Mouse (Mus musculus) B cell, adult (primary cell): ENCODE data around the gene AW146154. TPM values are rescaled to one million over a fixed set of nuclear protein-coding genes. Genes with fewer than 3 reads are reported as not detected.

Experiments used
- total RNA-seq: library from RNA; stranded (reverse); gene quantifications from 4 replicates; pipeline ENCODE4 v1.2.4, GENCODE M21; 2023; ENCODE audit not compliant: inconsistent age

The AW146154 gene
- 7.0 to 11.1 TPM (median 8.5 TPM) in 4 replicates for total RNA-seq

DNA sequence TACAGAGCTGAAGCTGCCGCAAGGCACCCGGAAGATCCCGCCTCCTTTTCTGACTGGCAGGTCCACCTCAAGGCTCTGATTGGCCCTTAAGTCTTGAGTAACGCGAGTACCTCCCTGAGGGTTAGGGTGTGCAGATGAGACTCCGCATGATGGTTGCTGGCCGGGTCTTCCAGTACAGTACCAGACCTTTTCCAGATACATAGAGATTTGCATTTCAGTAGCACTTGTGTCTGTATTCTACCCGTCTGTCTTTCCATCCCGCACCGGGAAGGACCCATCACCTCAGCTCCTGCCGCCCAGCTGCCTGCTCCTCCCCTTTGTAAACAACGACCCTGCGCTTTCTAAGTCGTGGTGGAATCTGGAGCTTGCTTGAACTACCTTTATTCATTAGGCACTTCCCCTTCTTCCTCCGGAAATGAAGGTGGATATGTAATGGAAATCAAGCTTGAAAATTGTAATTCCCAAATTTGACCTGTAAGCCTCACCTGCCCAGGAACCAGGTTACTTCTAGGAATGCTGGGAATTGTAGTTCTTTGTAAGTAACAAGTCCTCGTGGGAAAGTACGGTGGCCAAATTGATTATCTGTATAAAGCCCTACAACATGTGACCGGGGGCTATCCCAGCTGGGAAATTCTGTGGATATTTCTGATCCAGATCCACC, at the start of gene AW146154, which contains the start of gene Gm20449:
Gene AW146154, minus strand, starts transcription at position 502 of the 661 bp plus-strand sequence.
Gene Gm20449, minus strand, starts transcription at position 29 of the 661 bp plus-strand sequence.

DNA sequence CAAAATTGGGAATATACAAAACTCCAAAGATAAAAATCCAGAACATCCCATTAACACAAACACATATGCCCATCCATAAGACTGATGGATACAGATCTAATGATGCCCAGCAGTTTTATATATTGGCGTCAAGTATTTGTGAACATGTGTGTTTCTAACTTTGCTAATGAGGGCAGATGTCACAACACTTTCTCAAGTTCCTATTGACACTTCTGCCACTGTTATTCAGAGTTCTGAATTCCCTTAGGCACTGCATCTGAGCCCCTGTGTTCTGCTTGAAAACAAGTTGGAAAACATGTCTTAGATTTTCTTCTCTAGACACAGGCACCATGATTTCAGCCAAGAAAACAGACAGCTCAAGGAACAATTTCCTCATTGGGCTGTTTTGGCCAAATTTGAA, 51.1 kb downstream of the AW146154 start, which contains the start of gene Vmn2r57:
Gene Vmn2r57, minus strand, starts transcription at position 101 of the 400 bp plus-strand sequence.

Other genes with a start within 250 kb of the AW146154 start
- gene AI987944, start 106.5 kb downstream of the AW146154 start, total RNA-seq, result 15.1 to 19.2 TPM (median 16.9 TPM) in 4 replicates
- gene Vmn2r57, start 51.2 kb downstream of the AW146154 start, total RNA-seq, result 0.16 to 0.24 TPM (median 0.22 TPM) in 4 replicates
- gene Gm20449, start 473 bp downstream of the AW146154 start, total RNA-seq, result 0.12 to 0.51 TPM (median 0.36 TPM) in 4 replicates
- gene Gm6871, start 73.8 kb upstream of the AW146154 start, total RNA-seq, result not detected in 4 replicates
- 32.8 to 38.8 TPM (median 36.7 TPM) in 4 replicates for gene 2610021A01Rik, start 99.3 kb upstream of the AW146154 start, total RNA-seq
- gene Zfp788, start 133.3 kb upstream of the AW146154 start, total RNA-seq, result 14.4 to 16.2 TPM (median 14.9 TPM) in 4 replicates